Mouse (Mus musculus) erythroblast, embryonic 14.5 days (primary cell): ENCODE results near the gene Rhox7b. TPM values are rescaled to one million over a fixed set of nuclear protein-coding genes. Genes with fewer than 3 reads are reported as not detected.
"Not testable (repeated sequence)": the region's sequence is repeated elsewhere in the genome, so short reads cannot be mapped to it uniquely, and the experiment has no call there.

Experiments
- H3K27me3 ChIP-seq: 2 replicates; pipeline ENCODE4 v1.6.1; 2012; ENCODE audit warnings: inconsistent platforms; ENCODE audit not compliant: control insufficient read depth
- H3K36me3 ChIP-seq: 2 replicates; pipeline ENCODE4 v1.6.1; 2012; ENCODE audit warnings: mild to moderate bottlenecking, inconsistent platforms; ENCODE audit not compliant: control insufficient read depth
- H3K4me1 ChIP-seq: 2 replicates; pipeline ENCODE4 v1.6.1; 2012; ENCODE audit warnings: inconsistent platforms; ENCODE audit not compliant: control insufficient read depth
- H3K4me3 ChIP-seq: replicated peaks from 2 replicates; pipeline ENCODE3; 2012; ENCODE audit warnings: moderate library complexity, mild to moderate bottlenecking, inconsistent platforms
- H3K9me3 ChIP-seq: 2 replicates; pipeline ENCODE4 v1.6.1; 2012; ENCODE audit warnings: low read length, inconsistent platforms, mixed read lengths; ENCODE audit not compliant: control insufficient read depth
- GATA1 ChIP-seq: IDR thresholded peaks from 2 replicates; pipeline ENCODE4 v1.6.1; 2012; ENCODE audit warnings: low read length, inconsistent platforms, mixed read lengths
- TAL1 ChIP-seq: IDR thresholded peaks from 3 replicates; pipeline ENCODE4 v1.6.1; 2012; ENCODE audit warnings: low read length, inconsistent platforms, mixed read lengths
- polyA plus RNA-seq: library from polyadenylated mRNA; stranded (reverse); fragments of >175 nt; gene quantifications from 2 replicates; pipeline ENCODE4 v1.2.3, GENCODE M21; 2012

The Rhox7b gene
- polyA plus RNA-seq: not detected in 2 replicates

DNA sequence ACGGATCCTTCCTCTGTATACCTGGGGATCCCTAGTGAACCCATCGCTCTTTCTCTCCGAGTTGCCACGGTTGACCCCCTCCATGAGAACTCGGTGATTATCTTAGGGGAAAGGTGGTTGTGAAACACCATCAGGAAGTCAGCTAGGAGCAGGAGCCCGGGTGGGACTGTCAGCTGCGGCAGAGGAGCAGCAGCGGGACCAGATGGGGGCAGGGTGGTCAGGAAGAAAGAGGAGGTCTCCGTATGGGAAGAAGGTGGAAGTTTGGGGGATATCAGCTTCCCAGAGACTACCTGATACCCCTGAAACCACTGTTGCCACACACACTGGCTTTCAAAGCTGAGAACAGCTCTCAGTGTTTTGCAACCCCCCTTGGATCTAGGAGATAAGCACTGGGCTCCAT is at the start of gene Rhox7b:
Gene Rhox7b (minus strand): TSS at position 101 of the 400 bp plus-strand sequence.
- H3K4me3 ChIP-seq, H3K27me3 ChIP-seq, H3K9me3 ChIP-seq, H3K4me1 ChIP-seq, H3K36me3 ChIP-seq: not testable (repeated sequence)

GRCm38 (mm10) chrX:37916311-37916710 is 19.3 kb upstream of the Rhox7b start:
- Histone ChIP-seq H3K9me3 (no peaks in the 10 kb centered on the region), H3K36me3 (no peaks in the 10 kb centered on the region), H3K4me1 (no peaks in the 10 kb centered on the region), H3K27me3 (no peaks in the 10 kb centered on the region), H3K4me3 (no peak overlapping the region)
- TF ChIP-seq GATA1 (no peak), TAL1 (no peak)

GRCm38 (mm10) chrX:37908581-37908980 is 11.5 kb upstream of the Rhox7b start:
- H3K36me3 ChIP-seq: no peaks in the 10 kb centered on the region
- no peak for TF ChIP-seq TAL1
- no peak for TF ChIP-seq GATA1
- H3K27me3 ChIP-seq: no peaks in the 10 kb centered on the region
- H3K9me3 ChIP-seq: no peaks in the 10 kb centered on the region
- no peak overlapping the region for H3K4me3 ChIP-seq
- no peaks in the 10 kb centered on the region for H3K4me1 ChIP-seq

DNA sequence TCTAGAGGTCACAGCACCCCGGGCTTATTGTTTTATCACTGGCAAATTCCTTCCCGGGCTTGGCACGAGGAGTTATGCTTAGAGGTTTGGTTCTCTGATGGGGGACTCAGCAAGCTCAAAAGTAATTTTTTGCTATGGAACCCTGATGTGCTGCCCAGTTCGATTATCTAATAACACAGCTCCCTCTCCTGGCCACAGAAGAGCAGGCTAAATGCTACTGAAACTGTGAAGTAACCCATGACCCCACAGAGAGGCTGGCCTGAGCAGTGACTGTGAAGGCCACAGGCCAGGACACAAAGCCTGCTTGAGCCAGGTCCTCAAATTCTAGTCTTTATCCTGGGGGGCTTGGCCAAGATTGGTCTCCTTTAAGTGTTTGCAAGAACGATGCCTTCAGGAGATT is 6.7 kb upstream of the Rhox7b start:
- Histone ChIP-seq H3K4me1 (no peaks in the 10 kb centered on the region), H3K27me3 (no peaks in the 10 kb centered on the region), H3K4me3 (no peak overlapping the region), H3K9me3 (peaks cover 6% of the 10 kb centered on the region), H3K36me3 (no peaks in the 10 kb centered on the region)
- TF ChIP-seq GATA1: no peak
- no peak for TF ChIP-seq TAL1

DNA sequence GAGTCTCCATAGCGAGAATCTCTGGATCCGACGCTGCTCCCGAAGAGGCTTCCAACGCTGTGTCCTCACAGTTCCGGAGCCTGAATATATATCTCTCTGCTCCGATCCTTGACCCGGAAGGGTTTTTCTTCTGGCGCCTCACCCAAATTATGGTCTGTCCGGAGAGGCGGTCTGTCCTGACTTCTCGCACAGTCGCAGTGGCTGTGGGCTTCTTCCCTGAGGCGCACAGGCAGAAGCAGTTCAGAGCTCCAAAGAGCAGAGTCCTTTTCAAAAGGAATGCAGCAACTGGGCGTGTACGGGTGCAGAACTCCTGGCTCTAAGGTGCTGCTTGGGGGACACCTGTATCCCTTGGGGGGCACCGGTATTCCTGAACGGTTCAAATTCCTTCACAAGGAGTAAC is 4.6 kb upstream of the Rhox7b start, which contains the start of gene Rhox9:
Gene Rhox9 (minus strand): TSS at position 101 of the 400 bp plus-strand sequence.
- H3K36me3 ChIP-seq, H3K9me3 ChIP-seq, H3K4me1 ChIP-seq, H3K27me3 ChIP-seq, H3K4me3 ChIP-seq: not testable (repeated sequence)

- no peaks in the 10 kb centered on the region for H3K36me3 ChIP-seq
- TF ChIP-seq GATA1: no peak
- no peak for TF ChIP-seq TAL1
- H3K9me3 ChIP-seq: no peaks in the 10 kb centered on the region; the same call in 1 of the 2 replicates
- no peaks in the 10 kb centered on the region for H3K4me1 ChIP-seq
- no peaks in the 10 kb centered on the region for H3K27me3 ChIP-seq
- H3K4me3 ChIP-seq: no peak within 1 kb of the TSS
Observed at GRCm38 (mm10) chrX:37878844-37879243, 18.2 kb downstream of the Rhox7b start, which contains the start of gene Rhox8. TSS of gene Rhox8 (minus strand) at chrX:37878944.

- Histone ChIP-seq H3K36me3 (no peaks in the 10 kb centered on the region), H3K9me3 (no peaks in the 10 kb centered on the region), H3K4me3 (no peak overlapping the region), H3K4me1 (no peaks in the 10 kb centered on the region), H3K27me3 (no peaks in the 10 kb centered on the region)
- TF ChIP-seq GATA1 (no peak), TAL1 (no peak)
Observed at GRCm38 (mm10) chrX:37871641-37872040, 25.4 kb downstream of the Rhox7b start.

Other genes with a start within 250 kb of the Rhox7b start
- not detected in 2 replicates for gene Rhox4g, start 245.9 kb downstream of the Rhox7b start, polyA plus RNA-seq
- not detected in 2 replicates for gene Rhox3h, start 228.5 kb downstream of the Rhox7b start, polyA plus RNA-seq
- not detected in 2 replicates for gene Rhox2h, start 224.0 kb downstream of the Rhox7b start, polyA plus RNA-seq
- gene Rhox5, start 92.4 kb downstream of the Rhox7b start, polyA plus RNA-seq: 0.07 TPM in 1 of 2 replicates, not detected in the other
- gene Rhox6, start 70.3 kb downstream of the Rhox7b start, polyA plus RNA-seq: not detected in 2 replicates
- gene Rhox7a, start 65.5 kb downstream of the Rhox7b start, polyA plus RNA-seq: not detected in 2 replicates
- not detected in 2 replicates for gene Rhox8, start 18.3 kb downstream of the Rhox7b start, polyA plus RNA-seq
- not detected in 2 replicates for gene Rhox9, start 4.5 kb upstream of the Rhox7b start, polyA plus RNA-seq
- not detected in 2 replicates for gene Btg1-ps1, start 121.6 kb upstream of the Rhox7b start, polyA plus RNA-seq
- not detected in 2 replicates for gene Btg1-ps2, start 145.9 kb upstream of the Rhox7b start, polyA plus RNA-seq
- not detected in 2 replicates for gene Rhox10, start 169.2 kb upstream of the Rhox7b start, polyA plus RNA-seq
- gene Rhox11, start 187.9 kb upstream of the Rhox7b start, polyA plus RNA-seq: not detected in 2 replicates
- not detected in 2 replicates for gene Rhox12, start 213.7 kb upstream of the Rhox7b start, polyA plus RNA-seq
- not detected in 2 replicates for gene Rhox13, start 224.0 kb upstream of the Rhox7b start, polyA plus RNA-seq